Mouse (Mus musculus) B cell, adult 67 days (primary cell): Measurements from ENCODE around the gene 4930415O20Rik. TPM values are rescaled to one million over a fixed set of nuclear protein-coding genes. Genes with fewer than 3 reads are reported as not detected.

Source experiments
- total RNA-seq, 2 experiments: library from RNA; stranded (reverse); gene quantifications; 4 replicates each; pipeline ENCODE4 v1.2.4; 2023

The 4930415O20Rik gene
- not detected for total RNA-seq

GRCm38 (mm10) chr15:98570873-98571538 is at the start of gene 4930415O20Rik, which contains the start of gene Ccnt1:
Gene 4930415O20Rik (plus strand): TSS chr15:98571004.
Gene Ccnt1 (minus strand): TSS chr15:98570923.

GRCm38 (mm10) chr15:98533881-98534627 is 36.8 kb upstream of the 4930415O20Rik start, which contains the start of gene Kansl2:
Gene Kansl2 (minus strand): TSS chr15:98534264.

GRCm38 (mm10) chr15:98609331-98610130 is 38.7 kb downstream of the 4930415O20Rik start, which contains the start of gene Adcy6:
Gene Adcy6 (minus strand): TSS chr15:98610076.

GRCm38 (mm10) chr15:98630540-98630939 is 59.7 kb downstream of the 4930415O20Rik start, which contains the start of gene Cacnb3:
Gene Cacnb3 (plus strand): TSS chr15:98630840.

Other genes with a start within 250 kb of the 4930415O20Rik start
- not detected for gene Olfr284, start 230.0 kb upstream of the 4930415O20Rik start, total RNA-seq
- not detected for gene Olfr283, start 190.1 kb upstream of the 4930415O20Rik start, total RNA-seq
- gene Olfr282, start 139.8 kb upstream of the 4930415O20Rik start, total RNA-seq, result not detected
- gene Olfr281, start 118.4 kb upstream of the 4930415O20Rik start, total RNA-seq, result not detected
- not detected for gene OR5BS1P, start 101.1 kb upstream of the 4930415O20Rik start, total RNA-seq
- gene Lalba, start 88.3 kb upstream of the 4930415O20Rik start, total RNA-seq, result under 1 TPM in 1 of 2 experiments, not detected in 1; 0.75 TPM
- not detected for gene Olfr279, start 78.6 kb upstream of the 4930415O20Rik start, total RNA-seq
- 10 to 100 TPM; 80.7 to 85.4 TPM for gene Kansl2, start 36.7 kb upstream of the 4930415O20Rik start, total RNA-seq
- gene Ccnt1, start 81 bp upstream of the 4930415O20Rik start, total RNA-seq, result 100 to 1,000 TPM; 134 to 143 TPM
- gene Adcy6, start 39.1 kb downstream of the 4930415O20Rik start, total RNA-seq, result 1 to 10 TPM; 4.3 to 4.5 TPM
- not detected for gene Cacnb3, start 59.8 kb downstream of the 4930415O20Rik start, total RNA-seq
- 100 to 1,000 TPM; 134 to 152 TPM for gene Ddx23, start 91.9 kb downstream of the 4930415O20Rik start, total RNA-seq
- not detected for gene Rnd1, start 106.5 kb downstream of the 4930415O20Rik start, total RNA-seq
- not detected for gene Ccdc65, start 137.2 kb downstream of the 4930415O20Rik start, total RNA-seq
- gene Fkbp11, start 157.2 kb downstream of the 4930415O20Rik start, total RNA-seq, result 10 to 100 TPM; 24.6 to 26.6 TPM
- 10 to 100 TPM; 89.5 to 91.6 TPM for gene Arf3, start 192.2 kb downstream of the 4930415O20Rik start, total RNA-seq
- under 1 TPM; 0.83 to 0.87 TPM for gene Wnt10b, start 207.1 kb downstream of the 4930415O20Rik start, total RNA-seq
- not detected for gene Wnt1, start 218.9 kb downstream of the 4930415O20Rik start, total RNA-seq
- under 1 TPM; 0.23 to 0.30 TPM for gene Ddn, start 238.5 kb downstream of the 4930415O20Rik start, total RNA-seq